Mouse (Mus musculus): ENCODE results near the gene Arl5b. TPM values are rescaled to one million over a fixed set of nuclear protein-coding genes. Genes with fewer than 3 reads are reported as not detected.
A peak's percentile ranks its signal among the peaks of the same experiment; 100 is the strongest.

Arl5b gene
- polyA plus RNA-seq, 1 experiment, result 4.9 TPM

- no peak for TF ChIP-seq GATA1 (IDR thresholded peaks at IDR 0.05; ENCODE audit: low read length)
Measured at GRCm38 (mm10) chr2:15083702-15084101, 34.5 kb downstream of the Arl5b start.

DNA sequence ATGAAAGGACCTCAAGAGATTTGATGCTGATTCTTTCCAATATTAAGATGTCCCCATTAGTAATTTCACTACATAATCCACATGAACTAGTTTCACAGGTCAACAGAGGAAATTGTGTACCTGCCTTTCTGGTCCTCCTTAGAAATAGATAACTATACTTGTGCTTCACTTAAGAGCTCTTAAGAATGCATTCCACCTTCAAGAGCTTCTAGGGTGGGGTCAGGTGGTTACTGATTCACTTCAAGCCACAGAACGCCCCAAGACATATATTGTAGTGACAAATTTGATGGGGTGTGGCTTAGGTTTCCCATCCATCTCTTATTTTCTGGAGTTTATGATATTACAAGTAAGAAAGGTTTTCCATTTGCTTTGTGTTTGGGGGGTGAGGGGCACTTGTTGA is 38.1 kb downstream of the Arl5b start:
- no peak for TF ChIP-seq GATA1 (IDR thresholded peaks at IDR 0.05; ENCODE audit: low read length)

GRCm38 (mm10) chr2:15096514-15097090 is 47.4 kb downstream of the Arl5b start:
- no peak for TF ChIP-seq GATA1 (IDR thresholded peaks at IDR 0.05; ENCODE audit: low read length)

GRCm38 (mm10) chr2:15104386-15104785 is 55.2 kb downstream of the Arl5b start:
- TF ChIP-seq GATA1 (IDR thresholded peaks at IDR 0.05; ENCODE audit: low read length), result no peak

- no peak for TF ChIP-seq GATA1 (IDR thresholded peaks at IDR 0.05; ENCODE audit: low read length)
Measured at GRCm38 (mm10) chr2:15111290-15111689, 62.1 kb downstream of the Arl5b start.

GRCm38 (mm10) chr2:15111808-15112440 is 62.7 kb downstream of the Arl5b start:
- TF ChIP-seq GATA1 (IDR thresholded peaks at IDR 0.05; ENCODE audit: low read length), result no peak

- no peak for TF ChIP-seq GATA1 (IDR thresholded peaks at IDR 0.05; ENCODE audit: low read length)
Measured at GRCm38 (mm10) chr2:15112741-15113140, 63.5 kb downstream of the Arl5b start.

GRCm38 (mm10) chr2:15121217-15121680 is 72.1 kb downstream of the Arl5b start:
- peak; percentile 95 for TF ChIP-seq GATA1 (IDR thresholded peaks at IDR 0.05; ENCODE audit: low read length)

Other genes starting within 250 kb of the Arl5b start
- gene Nsun6, start 5.7 kb downstream of the Arl5b start, polyA plus RNA-seq (2012), result 0.15 and 0.26 TPM in 2 replicates